Mouse (Mus musculus) cerebellum, adult 2 months (tissue): ENCODE data around the gene Fam19a2.

Experiments used
- CTCF ChIP-seq: fragments of 200-500 bp; IDR thresholded peaks from 2 replicates; pipeline ENCODE4 v1.5.1; 2011; ENCODE audit warnings: low read depth, mild to moderate bottlenecking, control low read depth, low read length, moderate library complexity, borderline replicate concordance; ENCODE audit not compliant: insufficient read depth
- POLR2A ChIP-seq: fragments of 200-500 bp; IDR thresholded peaks from 2 replicates; pipeline ENCODE4 v1.6.1; 2011; ENCODE audit warnings: low read length, control low read depth, borderline replicate concordance; ENCODE audit not compliant: insufficient read depth

DNA sequence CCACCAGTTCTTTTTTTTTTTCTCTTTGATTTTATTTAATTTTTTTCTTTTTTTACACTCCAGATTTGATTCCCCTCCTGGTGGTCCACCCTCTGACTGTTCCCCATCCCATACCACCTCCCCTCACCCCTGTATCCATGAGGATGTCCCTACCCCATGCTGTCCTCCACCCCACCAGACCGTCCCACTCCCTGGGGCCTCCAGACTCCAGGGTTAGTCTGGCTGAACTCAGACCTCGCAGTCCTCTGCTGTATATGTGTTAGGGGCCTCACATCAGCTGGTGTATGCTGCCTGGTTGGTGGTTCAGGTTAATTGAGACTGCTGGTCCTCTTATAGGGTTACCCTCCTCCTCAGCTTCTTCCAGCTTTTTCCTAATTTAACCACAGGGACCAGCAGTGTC is 362.9 kb downstream of the Fam19a2 start:
- TF ChIP-seq CTCF (no peak), POLR2A (no peak)
